Mouse (Mus musculus): ENCODE results near the gene Adamtsl4.

DNA sequence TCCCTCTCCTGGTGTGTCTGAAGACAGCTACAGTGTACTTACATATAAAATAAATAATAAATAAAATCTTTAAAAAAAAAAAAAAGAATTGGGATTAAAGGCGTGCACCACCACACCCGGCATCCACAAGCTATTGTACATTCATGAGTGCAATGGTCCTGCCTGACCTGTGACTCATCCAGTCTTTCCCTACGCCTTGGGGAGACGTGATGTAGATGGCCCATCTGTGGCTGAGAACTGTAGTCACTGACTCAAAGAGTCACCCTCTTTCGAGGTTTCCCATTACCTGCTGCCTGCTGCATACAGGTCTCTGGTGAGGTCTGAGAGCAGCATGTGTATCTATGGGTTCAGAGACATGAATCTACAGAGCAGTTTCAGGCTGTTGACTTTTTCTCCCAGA is 39.7 kb downstream of the Adamtsl4 start:
- TF ChIP-seq CTCF (conservative IDR thresholded peaks at IDR 0.05; ENCODE audit: insufficient read depth, insufficient read length, low read depth, low read length) (no peak), POLR2A (IDR thresholded peaks at IDR 0.05; ENCODE audit: low read depth, low read length) (no peak)
